8 mouse cellular contexts compared by ENCODE assay signal in the genomic region with DNA sequence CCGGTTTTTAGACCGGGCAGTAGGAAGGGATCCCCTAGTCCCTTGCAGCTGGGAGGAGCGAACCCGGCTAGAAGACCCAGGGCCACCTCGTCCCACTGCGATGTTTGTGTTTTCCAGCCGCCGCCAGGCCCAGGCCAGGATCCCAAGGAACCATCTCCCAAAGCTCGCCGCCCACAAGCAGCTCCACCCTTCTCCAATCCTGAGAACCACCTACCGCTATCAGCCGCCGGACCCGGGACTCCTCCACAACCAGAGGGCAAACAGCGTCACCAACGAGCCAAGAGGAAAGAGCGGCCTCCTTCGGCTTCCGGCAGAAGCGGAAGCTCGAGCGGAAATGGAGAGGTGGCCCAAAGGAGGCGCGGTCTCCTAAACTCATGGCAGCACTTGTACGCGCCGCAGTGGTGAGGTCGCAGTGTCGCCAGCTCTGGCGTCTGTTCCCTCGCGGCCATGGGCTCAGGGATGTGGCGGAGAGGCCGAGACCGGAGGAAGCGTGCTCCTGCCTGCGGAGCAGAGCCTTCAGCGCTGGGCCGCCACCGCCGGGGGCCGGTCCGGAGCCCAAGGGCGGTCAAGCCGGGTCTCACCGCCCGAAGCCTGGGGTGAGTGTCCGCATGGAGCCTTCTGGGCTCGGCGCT. TPM values are rescaled to one million over a fixed set of nuclear protein-coding genes. Genes with fewer than 3 reads are reported as not detected.
DNase-seq lines count a peak whose midpoint lies in the region; ATAC-seq and TF ChIP-seq lines count a peak whose summit lies in the region.

A gene (minus strand): TSS at position 274 of the 632 bp plus-strand sequence.
A gene (plus strand): TSS at position 350 of the 632 bp plus-strand sequence.

- TF ChIP-seq CTCF in ES-Bruce4 (IDR thresholded peaks at IDR 0.05; ENCODE audit: low read depth, low read length), result no peak
- peak; percentile 57 for TF ChIP-seq CTCF in liver, postnatal 0 days (IDR thresholded peaks at IDR 0.05; ENCODE audit: low read depth)

- intact Hi-C loops in heart, postnatal 10 days (cut with DNase I), result loop anchor here (1.0 kb wide), 1 partner anchor 27 kb away; a partner anchor contains a TSS

- peak within 1 kb of the TSS; percentile 46 for H3K27ac ChIP-seq in ES-Bruce4 (ENCODE audit: insufficient read depth, low read length)
- H3K27ac ChIP-seq in forebrain, embryonic 13.5 days, result peak within 1 kb of the TSS; percentile 78
- peak within 1 kb of the TSS; percentile 93 for H3K27ac ChIP-seq in liver, postnatal 0 days (ENCODE audit: low read depth)
- peak within 1 kb of the TSS; percentile 82 for H3K27ac ChIP-seq in neural tube, embryonic 14.5 days (ENCODE audit: low read depth, low read length)

- H3K4me3 ChIP-seq in ES-Bruce4 (ENCODE audit: low read depth, low read length), result peak within 1 kb of the TSS; percentile 99
- peak within 1 kb of the TSS; percentile 85 for H3K4me3 ChIP-seq in forebrain, embryonic 13.5 days
- peak within 1 kb of the TSS; percentile 85 for H3K4me3 ChIP-seq in liver, postnatal 0 days (ENCODE audit: low read depth, low read length)
- peak within 1 kb of the TSS; percentile 98 for H3K4me3 ChIP-seq in neural tube, embryonic 14.5 days (ENCODE audit: low read depth, low read length)

- H3K9me3 ChIP-seq in ES-Bruce4 (replicated peaks; ENCODE audit: control insufficient read depth, insufficient read depth, low read length, poor library complexity, severe bottlenecking), result no peaks in the 10 kb centered on the region
- no peaks in the 10 kb centered on the region for H3K9me3 ChIP-seq in forebrain, embryonic 13.5 days (replicated peaks)
- no peaks in the 10 kb centered on the region for H3K9me3 ChIP-seq in liver, postnatal 0 days (ENCODE audit: low read length)
- no peaks in the 10 kb centered on the region for H3K9me3 ChIP-seq in neural tube, embryonic 14.5 days (ENCODE audit: control insufficient read depth, low read length)

- peak; percentile 98 for ATAC-seq in cerebellum, adult (ENCODE audit: insufficient number of reproducible peaks, low FRiP score, low TSS enrichment)
- peak; percentile 95 for ATAC-seq in forebrain, embryonic 13.5 days
- ATAC-seq in liver, postnatal 0 days, result peak; percentile 96
- peak; percentile 95 for ATAC-seq in neural tube, embryonic 14.5 days (ENCODE audit: low read depth)

- under 1% methylated on average over 50 of the region's 50 CpGs for WGBS in forebrain, embryonic 13.5 days
- WGBS in large intestine, adult 2 months, result under 1% methylated on average over 50 of the region's 50 CpGs
- WGBS in liver, postnatal 0 days (ENCODE audit: insufficient replicate concordance), result under 1% methylated on average over 50 of the region's 50 CpGs
- under 1% methylated on average over 50 of the region's 50 CpGs for WGBS in neural tube, embryonic 14.5 days

- H3K4me2 ChIP-seq in forebrain, embryonic 13.5 days, result peak within 1 kb of the TSS; percentile 84
- H3K4me2 ChIP-seq in liver, postnatal 0 days (ENCODE audit: low read depth, low read length), result peak within 1 kb of the TSS; percentile 83
- H3K4me2 ChIP-seq in neural tube, embryonic 14.5 days (ENCODE audit: low read depth, low read length), result peak within 1 kb of the TSS; percentile 61

- TF ChIP-seq POLR2A in ES-Bruce4 (IDR thresholded peaks at IDR 0.05; ENCODE audit: insufficient read depth, low read length), result peak; percentile 83

- peaks cover 3% of the 10 kb centered on the region for H3K4me1 ChIP-seq in ES-Bruce4 (ENCODE audit: control insufficient read depth, insufficient read depth, low read length)
- H3K4me1 ChIP-seq in forebrain, embryonic 13.5 days, result peaks cover 24% of the 10 kb centered on the region
- H3K4me1 ChIP-seq in liver, postnatal 0 days (ENCODE audit: insufficient read depth), result peaks cover 15% of the 10 kb centered on the region
- H3K4me1 ChIP-seq in neural tube, embryonic 14.5 days (ENCODE audit: control insufficient read depth, insufficient read depth, low read length), result peaks cover 11% of the 10 kb centered on the region; the same call in 1 of the 2 replicates

- peak; percentile 94 for DNase-seq in heart, postnatal 10 days
- DNase-seq in large intestine, adult 2 months (ENCODE audit: low read depth, low spot score), result peak; percentile 90
- DNase-seq in liver, postnatal 0 days, result peak; percentile 89
- peak; percentile 87 for DNase-seq in testis, postnatal 10 days (ENCODE audit: low spot score)

- peak within 1 kb of the TSS; percentile 91 for H3K9ac ChIP-seq in ES-Bruce4 (ENCODE audit: low read depth, poor library complexity, severe bottlenecking)
- H3K9ac ChIP-seq in forebrain, embryonic 13.5 days, result peak within 1 kb of the TSS; percentile 90
- H3K9ac ChIP-seq in liver, postnatal 0 days (replicated peaks), result peak within 1 kb of the TSS; percentile 85
- H3K9ac ChIP-seq in neural tube, embryonic 14.5 days (replicated peaks; ENCODE audit: low read depth, low read length), result peak within 1 kb of the TSS; percentile 73

- H3K36me3 ChIP-seq in ES-Bruce4 (ENCODE audit: control insufficient read depth, insufficient read depth, low read length, poor library complexity, severe bottlenecking), result peaks cover 24% of the 10 kb centered on the region
- H3K36me3 ChIP-seq in forebrain, embryonic 13.5 days (ENCODE audit: poor library complexity, severe bottlenecking), result peaks cover 35% of the 10 kb centered on the region
- peaks cover 13% of the 10 kb centered on the region for H3K36me3 ChIP-seq in liver, postnatal 0 days (replicated peaks; ENCODE audit: insufficient read depth, low read length)
- peaks cover 8% of the 10 kb centered on the region for H3K36me3 ChIP-seq in neural tube, embryonic 14.5 days (ENCODE audit: control insufficient read depth, insufficient read depth, low read length)

- TF ChIP-seq EP300 in ES-Bruce4 (IDR thresholded peaks at IDR 0.05; ENCODE audit: insufficient read depth, low read depth, low read length), result no peak
- TF ChIP-seq EP300 in liver, postnatal 0 days (IDR thresholded peaks at IDR 0.05; ENCODE audit: low read depth), result no peak

- H3K27me3 ChIP-seq in ES-Bruce4 (ENCODE audit: control insufficient read depth, insufficient read depth, low read length, poor library complexity, severe bottlenecking), result no peaks in the 10 kb centered on the region
- no peaks in the 10 kb centered on the region for H3K27me3 ChIP-seq in forebrain, embryonic 13.5 days
- no peaks in the 10 kb centered on the region for H3K27me3 ChIP-seq in liver, postnatal 0 days (ENCODE audit: insufficient read depth, low read length)
- no peaks in the 10 kb centered on the region for H3K27me3 ChIP-seq in neural tube, embryonic 14.5 days (ENCODE audit: control insufficient read depth, insufficient read depth, low read length)

RNA-seq across cellular contexts. Expression of the first gene that starts in this region (rescaled TPM):
- 24.5 and 30.6 TPM in 2 replicates for polyA plus RNA-seq in ES-Bruce4 (2011; ENCODE audit: insufficient read depth, insufficient read length, low read depth, missing spikeins)
- polyA plus RNA-seq in forebrain, embryonic 13.5 days (2015; fragmentation: Nextera tagmentation; extraction: Ambion mirVana), result 34.8 and 37.2 TPM in 2 replicates
- total RNA-seq in heart, postnatal 10 days (2021), result 10 to 100 TPM; 14.5 to 15.8 TPM
- polyA plus RNA-seq in large intestine, adult 2 months (2012; rRNA removed), result 21.1 and 32.6 TPM in 2 replicates
- polyA plus RNA-seq in liver, postnatal 0 days (2015; fragmentation: Nextera tagmentation; extraction: Ambion mirVana), result 15.0 and 15.4 TPM in 2 replicates
- 34.5 and 35.1 TPM in 2 replicates for polyA plus RNA-seq in neural tube, embryonic 14.5 days (2014; fragmentation: Nextera tagmentation; extraction: Ambion mirVana)

RNA-seq across cellular contexts. Expression of the second gene that starts in this region (rescaled TPM):
- 37.7 and 44.2 TPM in 2 replicates for polyA plus RNA-seq in ES-Bruce4 (2011; ENCODE audit: insufficient read depth, insufficient read length, low read depth, missing spikeins)
- polyA plus RNA-seq in forebrain, embryonic 13.5 days (2015; fragmentation: Nextera tagmentation; extraction: Ambion mirVana), result 14.2 and 14.4 TPM in 2 replicates
- 10 to 100 TPM; 17.8 to 19.2 TPM for total RNA-seq in heart, postnatal 10 days (2021)
- 13.1 and 13.4 TPM in 2 replicates for polyA plus RNA-seq in large intestine, adult 2 months (2012; rRNA removed)
- polyA plus RNA-seq in liver, postnatal 0 days (2015; fragmentation: Nextera tagmentation; extraction: Ambion mirVana), result 7.4 and 7.7 TPM in 2 replicates
- polyA plus RNA-seq in neural tube, embryonic 14.5 days (2014; fragmentation: Nextera tagmentation; extraction: Ambion mirVana), result 14.4 and 15.7 TPM in 2 replicates

Comparison
In these comparisons a context has a peak if more than half of its experiments do, and no peak if none do; other contexts are left out.
1. Peak in every context shown above with its lines: DNase-seq, ATAC-seq, H3K4me3 ChIP-seq and H3K27ac ChIP-seq.